Mouse (Mus musculus) forelimb bud, embryonic 11.5 days (tissue): ENCODE data around the gene 1520401A03Rik.
A peak's percentile ranks its signal among the peaks of the same experiment; 100 is the strongest.

Experiments
- DNase-seq: peaks from one replicate; pipeline ENCODE4 v3.0.0-alpha.2; 2012; ENCODE audit warnings: low read depth, low spot score

The 1520401A03Rik gene

DNA sequence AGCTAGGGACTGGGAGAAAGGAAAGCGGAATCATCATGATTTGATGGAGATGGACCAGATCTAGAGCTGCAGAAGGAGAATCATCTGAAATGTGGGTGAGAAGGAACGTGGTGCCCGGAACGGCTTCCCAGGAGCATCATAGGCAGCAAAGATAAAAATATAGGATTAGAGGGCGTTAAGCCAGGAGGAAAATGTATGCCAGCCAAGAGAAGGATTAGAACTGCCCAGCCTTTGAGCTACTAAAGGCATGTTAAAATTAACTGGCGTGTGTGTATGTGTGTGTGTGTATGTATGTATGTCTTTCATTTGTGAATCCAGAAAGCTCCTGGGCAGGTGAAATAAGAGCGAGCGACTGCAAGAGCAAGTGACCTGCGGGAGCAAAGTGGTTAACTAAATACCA is 19.3 kb downstream of the 1520401A03Rik start:
- DNase-seq, result no peak

- DNase-seq, result peak; percentile 91
These were observed 22.5 kb downstream of the 1520401A03Rik start for GRCm38 (mm10) chr17:23700079-23700478.

- no peak for DNase-seq
These were observed 23.2 kb downstream of the 1520401A03Rik start for GRCm38 (mm10) chr17:23699131-23700077.

DNA sequence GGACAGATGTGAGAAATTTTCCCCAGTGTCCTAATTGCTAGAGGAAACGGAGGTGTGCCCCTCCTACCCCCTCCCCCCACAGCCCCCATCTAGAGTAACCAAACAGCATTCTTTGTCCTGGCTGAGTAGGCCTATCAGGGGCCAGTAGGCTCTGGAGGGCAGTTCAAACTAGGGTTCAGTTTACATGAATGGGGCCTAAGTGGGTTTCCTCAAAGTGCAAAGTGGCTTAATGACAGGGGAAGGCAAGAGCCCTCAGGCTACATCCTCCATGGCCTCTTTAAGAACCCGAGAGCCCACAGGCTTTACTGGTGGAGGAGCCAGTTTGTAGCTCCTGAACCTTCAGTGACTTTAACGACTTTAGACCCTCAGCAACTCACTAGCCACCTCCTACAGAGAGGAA is 26.8 kb downstream of the 1520401A03Rik start:
- DNase-seq, result peak; percentile 81

DNA sequence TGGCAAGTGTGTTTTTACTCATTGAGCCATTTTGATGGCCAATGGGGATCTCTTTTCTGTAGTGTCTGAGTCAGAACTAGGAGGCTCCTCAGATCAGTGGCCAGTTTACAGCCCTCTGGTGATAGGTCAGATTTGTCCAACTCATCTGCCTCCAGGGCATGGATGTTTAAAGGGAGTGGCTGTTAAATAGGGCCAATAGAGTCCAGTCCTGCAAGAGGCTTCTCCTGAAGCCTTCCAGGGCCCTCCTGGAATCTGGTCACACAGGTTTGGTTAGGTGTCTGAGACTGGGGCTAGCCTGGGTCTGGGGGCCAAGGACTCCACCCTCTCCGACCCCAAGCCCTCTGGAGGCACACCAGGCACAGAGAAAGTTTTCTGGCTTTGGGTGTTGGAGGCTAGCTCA is 28.1 kb downstream of the 1520401A03Rik start:
- no peak for DNase-seq

DNA sequence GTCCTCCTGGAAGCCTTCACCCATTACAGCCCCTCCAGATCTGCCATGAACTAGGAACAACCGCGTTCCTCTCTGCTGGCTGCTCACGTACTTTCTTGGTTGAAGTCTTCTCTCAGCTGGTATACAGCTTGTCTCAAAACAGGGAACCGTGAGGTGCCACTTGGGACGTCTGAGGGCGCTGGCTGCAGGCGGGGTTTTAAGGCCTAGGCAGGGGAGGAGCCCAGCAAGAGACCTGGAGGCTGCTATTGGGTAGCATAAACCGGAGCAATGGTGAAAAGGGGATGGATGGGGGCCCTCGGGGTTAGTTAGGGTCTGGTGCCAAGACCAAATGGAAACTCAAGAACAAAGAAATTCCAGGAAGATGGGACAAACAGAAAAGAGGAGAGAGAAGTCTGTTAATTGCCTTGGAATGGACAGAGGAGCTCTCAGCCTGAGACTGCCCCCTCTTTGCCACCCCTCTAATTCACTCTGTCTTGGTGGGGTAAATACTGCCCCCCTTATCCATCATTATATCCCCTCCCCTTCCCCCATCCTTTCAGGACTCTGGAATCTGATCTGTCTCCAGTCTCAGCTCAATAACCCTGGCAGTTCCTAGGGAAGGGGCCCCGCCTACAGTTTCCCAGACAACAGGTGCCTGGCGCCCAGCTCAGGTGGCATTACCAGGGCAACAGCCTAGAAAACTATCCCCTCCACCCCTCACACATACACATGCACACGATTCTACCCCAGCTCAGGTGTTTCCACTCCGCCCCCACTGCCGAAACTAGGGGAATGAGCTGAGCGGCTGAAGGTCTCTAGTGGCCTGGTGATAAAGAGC is 38.5 kb downstream of the 1520401A03Rik start, which contains the start of gene Cldn9:
Gene Cldn9, minus strand, starts transcription at position 171 of the 817 bp plus-strand sequence.
- DNase-seq, result peak; percentile 52

DNA sequence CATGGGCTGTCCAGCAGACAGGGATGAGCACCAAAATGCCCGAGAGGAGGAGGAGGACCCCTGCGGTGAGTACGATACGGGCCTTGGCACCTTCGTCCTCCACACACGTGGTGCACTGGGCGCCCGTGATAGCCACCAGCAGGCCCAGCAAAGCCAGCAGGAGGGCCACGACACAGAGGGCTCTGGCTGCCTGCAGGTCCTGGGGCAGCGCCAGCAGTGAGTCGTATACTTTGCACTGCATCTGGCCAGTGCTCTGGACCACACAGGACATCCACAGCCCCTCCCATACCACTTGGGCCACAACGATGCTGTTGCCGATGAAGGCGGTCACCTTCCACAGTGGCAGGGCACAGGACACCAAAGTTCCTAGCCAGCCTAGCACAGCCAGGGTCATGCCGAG is 39.4 kb downstream of the 1520401A03Rik start:
- no peak for DNase-seq

GRCm38 (mm10) chr17:23682530-23682929 is 40.1 kb downstream of the 1520401A03Rik start:
- DNase-seq, result no peak

DNA sequence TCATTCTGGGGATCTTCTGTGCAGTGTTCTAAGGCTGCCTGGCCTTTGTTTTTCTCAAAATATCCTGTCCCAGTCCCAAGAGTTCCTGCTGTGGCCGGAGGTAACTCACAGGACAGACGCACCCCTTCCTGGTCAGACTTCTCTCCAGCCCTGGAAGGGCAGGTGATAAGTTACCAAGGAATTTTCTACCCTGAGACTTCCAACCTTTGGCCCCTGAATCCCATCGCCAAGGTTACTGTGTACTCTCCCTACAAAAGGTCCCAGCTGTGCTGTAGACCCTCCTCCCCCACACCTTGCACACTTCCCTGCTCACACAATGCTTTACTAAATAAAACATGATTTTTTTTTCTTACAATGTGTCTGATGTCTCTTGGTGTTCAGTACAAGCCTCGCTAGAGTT is 40.5 kb downstream of the 1520401A03Rik start:
- no peak for DNase-seq

DNA sequence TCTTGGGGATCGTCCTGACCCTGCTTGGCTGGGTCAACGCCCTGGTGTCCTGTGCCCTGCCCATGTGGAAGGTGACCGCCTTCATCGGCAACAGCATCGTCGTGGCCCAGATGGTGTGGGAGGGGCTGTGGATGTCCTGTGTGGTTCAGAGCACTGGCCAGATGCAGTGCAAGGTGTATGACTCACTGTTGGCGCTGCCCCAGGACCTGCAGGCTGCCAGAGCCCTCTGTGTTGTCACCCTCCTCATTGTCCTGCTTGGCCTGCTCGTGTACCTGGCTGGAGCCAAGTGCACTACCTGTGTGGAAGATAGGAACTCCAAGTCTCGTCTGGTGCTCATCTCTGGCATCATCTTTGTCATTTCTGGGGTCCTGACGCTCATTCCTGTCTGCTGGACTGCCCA is 41.5 kb downstream of the 1520401A03Rik start:
- DNase-seq, result no peak

DNA sequence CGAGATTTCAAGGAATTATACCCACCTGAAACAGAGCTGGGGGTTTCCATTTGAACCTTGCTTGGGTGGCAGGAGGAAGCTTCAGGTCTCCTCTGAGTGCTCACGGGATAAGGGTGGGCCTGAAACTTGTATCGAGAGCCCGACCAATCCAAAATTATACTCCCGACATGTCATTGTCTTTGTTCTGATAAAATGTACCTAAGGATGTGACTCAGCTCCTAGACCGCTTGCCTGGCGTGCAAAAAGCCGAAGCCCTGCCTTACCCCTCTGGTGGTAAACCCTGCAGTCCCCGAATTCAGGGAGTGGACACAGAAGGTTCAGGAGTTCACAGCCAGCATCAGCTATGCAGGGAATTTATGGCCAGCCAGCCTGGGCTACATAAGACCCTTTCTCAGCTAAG is 42.2 kb downstream of the 1520401A03Rik start:
- DNase-seq, result no peak

DNA sequence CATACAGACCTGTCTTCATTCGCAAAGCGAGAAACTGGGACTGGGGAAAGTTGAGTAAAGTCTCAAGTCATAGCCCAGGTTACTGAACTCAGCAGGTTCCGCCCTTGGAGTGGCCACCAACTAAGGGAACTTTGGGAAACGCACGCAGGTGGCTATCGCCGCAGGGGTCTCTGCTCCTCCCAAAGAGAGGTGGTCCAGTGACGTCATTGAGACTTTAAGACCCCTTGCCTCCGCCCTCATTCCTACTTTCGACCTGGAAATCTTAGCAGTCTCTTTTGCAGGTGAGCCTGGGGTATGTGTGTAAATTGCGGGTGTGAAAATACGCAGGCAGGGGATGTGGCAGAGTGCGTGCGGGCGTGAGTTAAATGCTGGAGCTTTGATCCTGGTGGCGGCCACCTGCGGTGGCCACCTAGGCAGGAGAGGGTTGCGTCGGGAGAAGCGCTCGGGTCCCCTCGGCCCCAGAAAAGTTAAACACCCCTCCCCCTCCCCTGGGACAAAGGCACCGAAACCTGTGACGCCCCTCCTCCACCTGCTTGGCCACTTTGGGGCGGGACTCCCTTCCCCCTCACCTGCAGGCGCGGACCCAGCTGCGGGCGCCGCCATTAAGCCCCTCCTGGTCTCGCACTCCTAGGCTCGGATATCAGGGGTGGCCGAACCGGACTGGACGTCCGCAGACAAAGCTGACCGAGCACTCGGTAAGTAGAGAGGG is 43.3 kb downstream of the 1520401A03Rik start, which contains the start of gene Cldn6:
Gene Cldn6, plus strand, starts transcription at position 123 of the 709 bp plus-strand sequence.
- no peak for DNase-seq

- DNase-seq, result peak; percentile 68
These were observed 45.3 kb downstream of the 1520401A03Rik start, which contains the start of gene Tnfrsf12a for GRCm38 (mm10) chr17:23677236-23677679. TSS of gene Tnfrsf12a (minus strand) at chr17:23677468.

GRCm38 (mm10) chr17:23676473-23677031 is 46.0 kb downstream of the 1520401A03Rik start:
- DNase-seq, result no peak

DNA sequence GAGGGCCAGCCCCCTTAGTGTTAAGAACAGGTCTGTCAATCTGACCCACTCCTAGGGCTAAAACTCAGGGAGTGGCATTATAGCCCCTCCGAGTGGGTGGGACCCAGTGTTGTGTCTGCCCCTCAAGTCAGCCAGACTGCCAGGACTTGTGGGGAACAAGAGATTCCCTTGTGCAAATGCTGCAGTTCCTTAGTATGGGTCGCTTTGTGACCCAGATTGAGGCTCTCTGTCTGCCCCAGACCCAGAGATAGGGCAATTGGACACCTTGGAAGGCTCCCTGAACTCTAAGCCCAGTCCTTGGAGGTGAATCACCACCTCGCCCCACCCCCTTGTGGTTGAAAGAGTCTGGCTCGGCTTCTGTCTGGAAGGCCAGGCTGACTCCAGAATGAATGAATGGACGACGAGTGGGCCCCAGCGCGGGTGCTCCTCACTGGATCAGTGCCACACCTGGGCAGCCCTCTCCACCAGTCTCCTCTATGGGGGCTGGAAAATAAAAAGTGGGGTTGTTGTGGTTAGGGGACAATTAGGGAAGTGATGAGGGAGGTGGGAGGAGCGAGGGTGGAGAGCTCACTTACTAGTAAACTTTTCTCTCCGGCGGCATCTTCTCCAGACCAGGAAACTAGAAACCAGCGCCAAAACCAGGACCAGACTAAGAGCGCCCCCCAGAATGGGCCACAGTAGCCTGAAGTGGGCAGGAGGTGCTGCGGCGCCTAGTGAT is 46.9 kb downstream of the 1520401A03Rik start:
- DNase-seq, result no peak

GRCm38 (mm10) chr17:23675127-23675526 is 47.5 kb downstream of the 1520401A03Rik start:
- DNase-seq, result no peak

- no peak for DNase-seq
These were observed 48.2 kb downstream of the 1520401A03Rik start for GRCm38 (mm10) chr17:23674271-23674952.

- peak; percentile 98 for DNase-seq
These were observed 49.0 kb downstream of the 1520401A03Rik start, which contains the start of the genes Hcfc1r1 and Thoc6 for GRCm38 (mm10) chr17:23673424-23674073. TSS of gene Hcfc1r1 (plus strand) at chr17:23673596. TSS of gene Thoc6 (minus strand) at chr17:23673882.

- no peak for DNase-seq
These were observed 49.8 kb downstream of the 1520401A03Rik start for GRCm38 (mm10) chr17:23672761-23673160.
